Mouse (Mus musculus): Measurements from ENCODE around the gene Ssbp4.

DNA sequence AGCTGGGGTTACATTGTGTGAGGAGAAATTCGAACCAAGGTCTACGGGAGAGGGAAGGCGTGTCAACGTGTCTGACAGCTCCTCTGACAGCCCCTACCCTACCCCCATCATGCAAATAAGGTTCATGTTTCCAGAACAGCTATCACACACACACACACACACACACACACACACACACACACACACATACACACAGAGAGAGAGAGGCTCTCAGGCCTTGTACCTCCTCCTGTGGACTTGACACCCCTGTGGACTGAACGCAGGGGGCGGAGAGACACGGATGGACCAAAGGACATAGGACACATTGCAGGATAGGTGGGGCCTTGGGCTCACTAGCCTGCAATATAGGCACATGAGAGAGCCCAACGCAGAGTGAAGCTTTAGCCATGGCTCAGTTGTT, 28.2 kb upstream of the Ssbp4 start:
- TF ChIP-seq CTCF (conservative IDR thresholded peaks at IDR 0.05; ENCODE audit: low read length), result no peak
- no peak for TF ChIP-seq POU5F1 (IDR thresholded peaks at IDR 0.05; ENCODE audit: borderline replicate concordance, low read length)
- TF ChIP-seq NANOG (IDR thresholded peaks at IDR 0.05; ENCODE audit: borderline replicate concordance, low read length), result no peak

Measured in E14TG2a.4 (cell line).